Mouse (Mus musculus) kidney, embryonic 14.5 days (tissue): ENCODE data around the gene Dctn2. TPM values are rescaled to one million over a fixed set of nuclear protein-coding genes. Genes with fewer than 3 reads are reported as not detected.
A peak's percentile ranks its signal among the peaks of the same experiment; 100 is the strongest.

Experiments used
- ATAC-seq: fragments of 200-750 bp; cut with Nextera tagmentation; 2 replicates; pipeline ENCODE4 v1.8.0; 2017; ENCODE audit warnings: moderate number of reproducible peaks, mild to moderate bottlenecking, moderate TSS enrichment, moderate library complexity; ENCODE audit not compliant: low FRiP score, low TSS enrichment
- H3K27ac ChIP-seq: fragments of 300-500 bp; sonication (generic); 2 replicates; pipeline ENCODE4 v1.5.1; 2014; ENCODE audit warnings: low read depth, mild to moderate bottlenecking, low read length, moderate library complexity, mixed read lengths
- H3K27me3 ChIP-seq: fragments of 300-500 bp; sonication (generic); 2 replicates; pipeline ENCODE4 v1.6.1; 2014; ENCODE audit warnings: mild to moderate bottlenecking, low read length; ENCODE audit not compliant: control insufficient read depth, insufficient read depth
- H3K36me3 ChIP-seq: fragments of 300-500 bp; sonication (generic); 2 replicates; pipeline ENCODE4 v1.6.1; 2014; ENCODE audit warnings: low read length, mixed read lengths; ENCODE audit not compliant: control insufficient read depth, insufficient read depth
- H3K4me1 ChIP-seq: fragments of 300-500 bp; sonication (generic); 2 replicates; pipeline ENCODE4 v1.6.1; 2014; ENCODE audit warnings: low read length, mixed read lengths; ENCODE audit not compliant: control insufficient read depth, insufficient read depth
- H3K4me2 ChIP-seq: fragments of 300-500 bp; sonication (generic); replicated peaks from 2 replicates; pipeline ENCODE4 v1.6.1; 2014; ENCODE audit warnings: low read depth, mild to moderate bottlenecking, low read length
- H3K4me3 ChIP-seq: fragments of 300-500 bp; sonication (generic); 2 replicates; pipeline ENCODE4 v1.5.1; 2014; ENCODE audit warnings: mild to moderate bottlenecking, low read length
- H3K9ac ChIP-seq: fragments of 300-500 bp; sonication (generic); 2 replicates; pipeline ENCODE4 v1.6.1; 2014; ENCODE audit warnings: low read depth, mild to moderate bottlenecking, low read length, moderate library complexity
- H3K9me3 ChIP-seq: fragments of 300-500 bp; sonication (generic); 2 replicates; pipeline ENCODE4 v1.6.1; 2016; ENCODE audit warnings: low read length; ENCODE audit not compliant: control insufficient read depth
- WGBS: fragments of 180-500 bp; shearing (Covaris S2); extraction: QIAGEN DNeasy Blood & Tissue Kit; methylation state at CpG from one replicate; pipeline ENCODE4 v1.1.7; 2014; 5-methylcytosine and 5-hydroxymethylcytosine counted together
- polyA plus RNA-seq: library from polyadenylated mRNA; unstranded; fragments of >200 nt; fragmentation: Nextera tagmentation; extraction: Ambion mirVana; gene quantifications from 2 replicates; pipeline ENCODE4 v1.2.1, GENCODE M21; 2014

The Dctn2 gene
- 164 and 173 TPM in 2 replicates for polyA plus RNA-seq

DNA sequence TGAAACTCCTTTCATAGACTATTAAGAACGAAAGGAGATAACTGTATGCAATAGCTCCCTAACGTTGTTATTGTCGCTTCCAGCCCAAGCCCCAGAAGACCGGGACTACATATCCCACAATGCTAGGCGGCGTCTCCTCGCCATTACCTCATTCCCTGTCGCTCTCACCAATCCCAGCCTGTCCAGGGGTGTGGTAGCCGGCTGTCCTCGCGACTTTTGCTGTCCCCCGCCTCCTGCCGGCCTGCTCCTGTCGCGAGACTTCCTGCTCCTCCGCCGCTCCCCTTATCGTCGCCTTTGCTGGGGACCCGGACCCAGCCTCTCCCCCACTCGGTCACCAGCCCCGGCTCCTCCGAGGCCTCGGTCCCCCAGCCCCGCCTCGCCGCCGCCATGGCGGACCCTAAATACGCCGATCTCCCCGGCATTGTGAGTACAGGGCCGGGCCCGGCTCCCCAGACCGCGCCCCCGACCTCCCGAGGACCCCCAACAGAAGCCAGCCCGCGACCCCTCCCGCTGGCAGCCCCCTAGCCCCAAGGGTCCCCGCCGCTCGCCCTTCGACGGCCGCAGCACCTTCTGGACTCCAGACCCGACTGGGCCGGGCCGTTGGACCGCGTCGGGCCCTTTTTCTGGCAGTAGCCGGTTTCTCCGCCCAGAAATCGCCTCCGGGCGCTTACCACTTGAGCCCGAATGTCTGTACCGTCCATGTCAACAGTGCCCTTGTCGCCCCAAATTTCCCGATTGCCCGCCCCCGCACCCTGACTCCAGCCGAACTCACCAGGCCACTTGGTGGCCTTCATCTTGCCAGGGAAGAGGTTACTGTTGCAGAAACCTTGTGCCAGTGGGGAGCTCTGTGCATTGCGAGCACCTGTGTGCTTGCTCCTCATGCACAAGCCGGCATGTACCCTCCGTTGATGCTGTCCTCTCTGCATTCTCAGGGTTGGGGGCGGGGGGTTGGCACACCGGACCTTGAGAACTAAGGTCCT lies at the start of gene Dctn2:
TSS of gene Dctn2 (plus strand) at position 257 of the 980 bp plus-strand sequence.
- no peaks in the 10 kb centered on the region for H3K9me3 ChIP-seq
- H3K27ac ChIP-seq = peak within 1 kb of the TSS; percentile 83
- 1% methylated on average over 57 of the region's 70 CpGs for WGBS
- H3K4me1 ChIP-seq = peaks cover 11% of the 10 kb centered on the region; the same call in 1 of the 2 replicates
- ATAC-seq = peak; percentile 98
- peak within 1 kb of the TSS; percentile 88 for H3K4me2 ChIP-seq
- peaks cover 24% of the 10 kb centered on the region for H3K27me3 ChIP-seq
- peak within 1 kb of the TSS; percentile 99 for H3K9ac ChIP-seq
- H3K4me3 ChIP-seq = peak within 1 kb of the TSS; percentile 99
- H3K36me3 ChIP-seq = peaks cover 28% of the 10 kb centered on the region; the same call in 1 of the 2 replicates

DNA sequence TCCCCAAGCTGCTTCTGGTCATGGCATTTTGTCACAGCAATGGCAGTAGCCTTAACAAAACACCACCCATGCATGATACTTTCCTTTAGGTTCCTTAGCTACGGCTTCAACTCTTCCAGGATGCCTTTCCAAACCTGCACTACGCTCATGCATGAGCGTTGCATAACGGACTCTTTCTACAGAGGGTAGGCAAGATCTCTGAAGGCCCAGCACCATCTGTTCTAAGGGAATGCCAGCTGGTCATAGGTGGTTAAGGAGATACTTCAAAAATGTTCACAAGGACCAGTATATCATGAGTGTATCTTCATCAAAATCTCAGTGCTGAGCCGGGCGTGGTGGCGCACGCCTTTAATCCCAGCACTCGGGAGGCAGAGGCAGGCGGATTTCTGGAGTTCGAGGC lies 49.7 kb upstream of the Dctn2 start:
- WGBS = 93% methylated on average over 11 of the region's 11 CpGs
- Histone ChIP-seq H3K27ac (no peak overlapping the region), H3K4me3 (no peak overlapping the region), H3K9ac (no peak overlapping the region), H3K36me3 (no peaks in the 10 kb centered on the region), H3K27me3 (no peaks in the 10 kb centered on the region), H3K9me3 (no peaks in the 10 kb centered on the region), H3K4me1 (no peaks in the 10 kb centered on the region), H3K4me2 (no peak overlapping the region)
- ATAC-seq = no peak

DNA sequence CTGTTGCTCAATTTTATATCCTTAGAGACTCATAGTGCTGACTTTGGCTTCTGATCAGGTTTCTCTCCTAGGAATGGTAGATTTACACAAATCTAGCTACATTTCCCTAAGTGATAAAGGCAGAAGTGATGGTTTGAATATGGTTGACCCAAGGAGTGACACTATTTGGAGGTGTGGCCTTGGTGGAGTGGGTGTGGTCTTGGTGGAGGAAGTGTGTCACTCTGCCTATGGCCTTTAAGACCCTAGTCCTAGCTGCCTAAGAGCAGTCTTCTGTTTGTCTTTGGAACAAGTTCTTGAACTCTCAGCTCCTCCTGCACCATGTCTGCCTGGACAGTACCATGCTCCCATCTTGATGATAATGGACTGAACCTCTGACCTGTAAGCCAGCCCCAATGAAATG lies 49.0 kb upstream of the Dctn2 start:
- Histone ChIP-seq H3K27me3 (no peaks in the 10 kb centered on the region), H3K36me3 (no peaks in the 10 kb centered on the region), H3K4me1 (no peaks in the 10 kb centered on the region), H3K4me3 (no peak overlapping the region), H3K4me2 (no peak overlapping the region), H3K9ac (no peak overlapping the region), H3K27ac (no peak overlapping the region), H3K9me3 (no peaks in the 10 kb centered on the region)
- ATAC-seq = no peak

DNA sequence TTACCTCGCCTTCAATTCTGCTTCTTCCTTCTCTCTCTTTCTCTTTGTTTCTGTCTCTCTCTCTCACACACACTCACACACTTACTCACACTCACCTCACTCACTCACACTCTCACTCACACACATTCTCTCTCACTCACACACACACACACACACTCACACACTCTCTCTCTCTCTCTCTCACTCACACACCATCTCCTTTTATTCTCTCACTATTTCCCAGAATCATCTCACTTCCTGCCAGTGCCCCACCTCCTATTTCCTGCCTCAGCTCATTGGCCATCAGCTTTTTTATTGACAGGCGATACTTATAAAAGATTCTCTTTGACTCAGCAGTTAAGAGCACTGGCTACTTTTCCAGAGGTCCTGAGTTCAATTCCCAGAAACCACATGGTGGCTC lies 47.8 kb upstream of the Dctn2 start:
- Histone ChIP-seq H3K4me2 (no peak overlapping the region), H3K9ac (no peak overlapping the region)
- 93% methylated on average over 2 of the region's 2 CpGs for WGBS

DNA sequence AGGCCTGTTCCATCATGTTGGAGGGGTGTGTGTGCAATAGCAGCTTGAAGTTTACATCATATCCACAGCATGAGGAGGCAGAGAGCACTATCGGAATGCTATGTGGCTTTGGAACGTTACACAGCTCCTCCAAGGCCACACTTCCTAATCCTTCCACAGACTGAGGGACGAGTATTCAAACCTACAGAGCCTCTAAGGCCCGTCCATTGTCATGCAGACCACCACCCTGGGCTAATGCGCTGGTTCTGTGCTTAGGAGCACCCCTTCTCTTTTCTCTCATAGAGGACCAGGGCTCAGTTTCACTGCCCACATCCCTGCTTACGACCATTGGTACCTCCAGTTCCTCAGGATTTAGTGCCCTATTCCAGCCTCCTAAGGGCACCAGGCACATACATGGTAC lies 41.0 kb upstream of the Dctn2 start:
- H3K27me3 ChIP-seq = no peaks in the 10 kb centered on the region; the same call in 1 of the 2 replicates
- ATAC-seq = no peak
- 54% methylated on average over 6 of the region's 6 CpGs for WGBS

More for the DNA sequence above, 47.8 kb upstream of the Dctn2 start:
- ATAC-seq = no peak
- no peaks in the 10 kb centered on the region for H3K36me3 ChIP-seq
- H3K9me3 ChIP-seq = no peaks in the 10 kb centered on the region
- H3K4me1 ChIP-seq = no peaks in the 10 kb centered on the region
- H3K27me3 ChIP-seq = no peaks in the 10 kb centered on the region
- H3K27ac ChIP-seq = no peak overlapping the region
- no peak overlapping the region for H3K4me3 ChIP-seq

DNA sequence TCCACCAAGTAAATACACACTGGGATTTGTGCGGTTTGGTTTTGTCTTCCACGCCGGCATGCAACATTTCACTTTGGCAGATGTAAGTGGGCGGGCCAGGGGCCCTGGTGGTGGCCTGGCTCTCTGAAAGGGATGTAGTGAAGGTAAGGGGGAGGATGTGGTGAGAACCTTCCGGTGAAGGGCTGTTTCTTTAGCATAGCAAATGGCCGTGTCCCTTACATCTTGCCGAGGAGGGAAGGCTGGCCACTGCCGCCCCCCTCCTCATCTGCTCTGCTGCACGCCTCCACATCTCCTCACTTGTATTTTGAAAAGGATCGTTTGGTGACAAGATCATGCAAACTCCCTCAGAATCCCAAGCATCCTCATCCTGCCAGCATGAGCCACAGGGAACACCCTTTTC lies 40.4 kb upstream of the Dctn2 start:
- H3K36me3 ChIP-seq = no peaks in the 10 kb centered on the region
- H3K27me3 ChIP-seq = no peaks in the 10 kb centered on the region; the same call in 1 of the 2 replicates
- H3K4me2 ChIP-seq = no peak overlapping the region
- H3K4me1 ChIP-seq = no peaks in the 10 kb centered on the region
- 8% methylated on average over 10 of the region's 10 CpGs for WGBS
- ATAC-seq = no peak
- no peak overlapping the region for H3K27ac ChIP-seq
- H3K4me3 ChIP-seq = no peak overlapping the region
- no peak overlapping the region for H3K9ac ChIP-seq
- no peaks in the 10 kb centered on the region for H3K9me3 ChIP-seq

More for the DNA sequence above, 41.0 kb upstream of the Dctn2 start:
- no peaks in the 10 kb centered on the region for H3K36me3 ChIP-seq
- H3K9ac ChIP-seq = no peak overlapping the region
- no peak overlapping the region for H3K4me3 ChIP-seq
- no peak overlapping the region for H3K4me2 ChIP-seq
- no peak overlapping the region for H3K27ac ChIP-seq
- H3K4me1 ChIP-seq = no peaks in the 10 kb centered on the region
- no peaks in the 10 kb centered on the region for H3K9me3 ChIP-seq

DNA sequence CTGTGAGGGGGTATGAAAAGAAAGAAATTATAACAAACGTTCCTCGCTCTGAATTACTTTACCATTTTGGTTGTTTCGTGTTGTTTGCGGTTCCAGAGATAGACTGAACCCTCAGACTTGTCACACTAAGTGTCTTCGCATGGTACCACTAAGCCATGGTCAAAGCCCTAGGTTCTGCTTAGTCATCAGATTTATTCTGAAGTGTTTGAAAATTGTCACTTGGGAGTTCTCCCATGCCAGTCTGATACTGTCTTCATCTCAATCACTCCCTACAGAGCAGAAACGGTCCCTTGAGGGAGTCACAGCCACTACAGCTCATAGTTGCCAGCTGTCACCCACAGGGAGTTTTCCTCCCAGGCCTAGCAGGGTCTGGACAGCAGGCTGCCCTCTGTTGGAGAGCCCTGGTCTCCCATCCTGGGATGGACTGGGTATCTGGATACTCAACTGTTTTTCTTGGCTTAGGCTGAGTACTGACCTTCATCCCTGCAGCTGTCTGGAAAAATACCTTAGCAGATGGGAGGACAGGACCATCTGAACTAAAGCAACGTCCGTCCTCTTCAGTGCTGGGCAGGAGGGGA lies 39.8 kb upstream of the Dctn2 start:
- 60% methylated on average over 8 of the region's 8 CpGs for WGBS
- Histone ChIP-seq H3K27ac (no peak overlapping the region), H3K27me3 (no peaks in the 10 kb centered on the region; the same call in 1 of the 2 replicates), H3K9ac (no peak overlapping the region), H3K4me2 (no peak overlapping the region), H3K9me3 (no peaks in the 10 kb centered on the region), H3K36me3 (no peaks in the 10 kb centered on the region), H3K4me3 (no peak overlapping the region), H3K4me1 (no peaks in the 10 kb centered on the region)
- ATAC-seq = no peak

DNA sequence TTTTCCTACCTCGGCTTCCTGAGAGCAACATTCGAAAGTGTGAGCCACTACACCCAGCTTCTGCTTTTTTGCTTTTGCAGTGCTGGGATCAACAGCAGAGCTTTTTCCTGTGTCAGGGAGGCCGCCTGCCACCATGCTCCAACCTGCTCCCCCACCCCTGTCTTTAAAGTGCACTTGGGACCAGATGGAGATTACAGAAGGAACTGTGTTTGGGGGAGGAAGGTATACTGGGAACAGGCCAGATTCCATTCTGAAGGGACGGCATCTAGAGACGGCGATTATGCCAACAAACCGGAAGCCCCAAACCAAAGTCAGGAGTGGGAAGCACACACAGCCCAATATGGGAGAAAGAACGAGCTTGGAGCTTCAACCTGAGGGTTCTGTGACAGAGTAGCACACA lies 39.0 kb upstream of the Dctn2 start:
- 79% methylated on average over 8 of the region's 8 CpGs for WGBS
- no peak overlapping the region for H3K27ac ChIP-seq
- no peak overlapping the region for H3K4me2 ChIP-seq
- ATAC-seq = no peak
- no peaks in the 10 kb centered on the region; the same call in 1 of the 2 replicates for H3K27me3 ChIP-seq
- no peak overlapping the region for H3K9ac ChIP-seq
- no peaks in the 10 kb centered on the region for H3K36me3 ChIP-seq
- H3K4me3 ChIP-seq = no peak overlapping the region
- H3K4me1 ChIP-seq = no peaks in the 10 kb centered on the region
- H3K9me3 ChIP-seq = no peaks in the 10 kb centered on the region

DNA sequence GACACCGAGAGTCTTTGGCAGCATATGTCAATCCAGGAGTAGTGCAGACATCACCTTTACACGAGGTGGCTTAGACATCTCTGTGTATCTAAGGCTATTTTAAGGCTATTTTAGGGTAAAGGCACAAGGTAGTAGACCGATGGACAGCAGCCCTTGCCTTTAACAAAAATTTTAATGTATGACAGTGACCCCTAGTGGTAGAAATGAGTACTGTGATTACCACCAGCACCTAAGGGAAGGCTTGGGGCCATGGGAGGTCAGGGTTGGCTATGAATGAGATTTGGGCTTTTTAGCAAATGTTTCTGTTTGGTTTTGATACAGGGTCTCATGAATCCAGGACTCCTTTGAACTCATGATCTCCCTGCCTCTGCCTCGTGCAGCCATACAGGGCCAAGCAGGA lies 37.3 kb upstream of the Dctn2 start:
- Histone ChIP-seq H3K9ac (no peak overlapping the region), H3K9me3 (no peaks in the 10 kb centered on the region), H3K4me2 (no peak overlapping the region), H3K27ac (no peak overlapping the region), H3K27me3 (no peaks in the 10 kb centered on the region; the same call in 1 of the 2 replicates), H3K4me1 (no peaks in the 10 kb centered on the region), H3K36me3 (no peaks in the 10 kb centered on the region), H3K4me3 (no peak overlapping the region)
- 24% methylated on average over 4 of the region's 4 CpGs for WGBS
- ATAC-seq = peak; percentile 10
